Mouse (Mus musculus): ENCODE results near the gene Zfp219. TPM values are rescaled to one million over a fixed set of nuclear protein-coding genes. Genes with fewer than 3 reads are reported as not detected.
A peak's percentile ranks its signal among the peaks of the same experiment; 100 is the strongest.
"Not testable (repeated sequence)": the region's sequence is repeated elsewhere in the genome, so short reads cannot be mapped to it uniquely, and the experiment has no call there.

Zfp219 gene
- polyA plus RNA-seq (2016; fragmentation: Nextera tagmentation; extraction: Ambion mirVana) = 78.3 and 84.9 TPM in 2 replicates

GRCm38 (mm10) chr14:52020486-52021137 is at the start of gene Zfp219:
Gene Zfp219 (minus strand): TSS chr14:52020733.
- H3K4me2 ChIP-seq (replicated peaks) = peak within 1 kb of the TSS; percentile 66
- H3K27ac ChIP-seq = peak within 1 kb of the TSS; percentile 96
- WGBS = 5% methylated on average over 15 of the region's 15 CpGs
- peak within 1 kb of the TSS; percentile 71 for H3K4me3 ChIP-seq
- H3K4me1 ChIP-seq = peaks cover 37% of the 10 kb centered on the region
- H3K9ac ChIP-seq = peak within 1 kb of the TSS; percentile 90
- no peaks in the 10 kb centered on the region for H3K36me3 ChIP-seq
- H3K27me3 ChIP-seq (replicated peaks) = no peaks in the 10 kb centered on the region
- H3K9me3 ChIP-seq = no peaks in the 10 kb centered on the region
- peak; percentile 61 for ATAC-seq (ENCODE audit: low FRiP score, low read depth)

GRCm38 (mm10) chr14:52066135-52066534 is 45.6 kb upstream of the Zfp219 start:
- Histone ChIP-seq H3K4me3 (no peak overlapping the region), H3K4me2 (replicated peaks) (no peak overlapping the region), H3K27ac (no peak overlapping the region), H3K36me3 (peaks cover 5% of the 10 kb centered on the region; the same call in 1 of the 2 replicates), H3K4me1 (no peaks in the 10 kb centered on the region), H3K9me3 (no peaks in the 10 kb centered on the region), H3K9ac (no peak overlapping the region), H3K27me3 (replicated peaks) (no peaks in the 10 kb centered on the region)
- WGBS = 60% methylated on average over 4 of the region's 4 CpGs
- ATAC-seq (ENCODE audit: low FRiP score, low read depth) = no peak

- 88% methylated on average over 8 of the region's 8 CpGs for WGBS
- no peak for ATAC-seq (ENCODE audit: low FRiP score, low read depth)
- no peak overlapping the region for H3K9ac ChIP-seq
- H3K27ac ChIP-seq = no peak overlapping the region
- H3K27me3 ChIP-seq (replicated peaks) = no peaks in the 10 kb centered on the region
- no peaks in the 10 kb centered on the region for H3K4me1 ChIP-seq
- no peak overlapping the region for H3K4me2 ChIP-seq (replicated peaks)
- no peak overlapping the region for H3K4me3 ChIP-seq
- H3K9me3 ChIP-seq = no peaks in the 10 kb centered on the region
- H3K36me3 ChIP-seq = no peaks in the 10 kb centered on the region
Observed at GRCm38 (mm10) chr14:52061798-52062197, 41.3 kb upstream of the Zfp219 start.

GRCm38 (mm10) chr14:52060800-52061199 is 40.3 kb upstream of the Zfp219 start:
- Histone ChIP-seq H3K27ac (no peak overlapping the region), H3K4me1 (no peaks in the 10 kb centered on the region), H3K27me3 (replicated peaks) (no peaks in the 10 kb centered on the region), H3K4me2 (replicated peaks) (no peak overlapping the region), H3K4me3 (no peak overlapping the region), H3K9ac (no peak overlapping the region), H3K9me3 (no peaks in the 10 kb centered on the region), H3K36me3 (no peaks in the 10 kb centered on the region)
- WGBS = 82% methylated on average over 1 of the region's 1 CpGs
- ATAC-seq (ENCODE audit: low FRiP score, low read depth) = no peak

GRCm38 (mm10) chr14:52059982-52060381 is 39.4 kb upstream of the Zfp219 start:
- no peak for ATAC-seq (ENCODE audit: low FRiP score, low read depth)
- Histone ChIP-seq H3K36me3 (no peaks in the 10 kb centered on the region), H3K27me3 (replicated peaks) (no peaks in the 10 kb centered on the region), H3K4me3 (no peak overlapping the region), H3K27ac (no peak overlapping the region), H3K9me3 (no peaks in the 10 kb centered on the region), H3K4me1 (no peaks in the 10 kb centered on the region), H3K4me2 (replicated peaks) (no peak overlapping the region), H3K9ac (no peak overlapping the region)
- WGBS = 72% methylated on average over 4 of the region's 4 CpGs

GRCm38 (mm10) chr14:52052720-52053119 is 32.2 kb upstream of the Zfp219 start:
- H3K4me1 ChIP-seq; H3K27ac ChIP-seq; H3K9me3 ChIP-seq; ATAC-seq (ENCODE audit: low FRiP score, low read depth); H3K4me2 ChIP-seq (replicated peaks); H3K9ac ChIP-seq; H3K36me3 ChIP-seq; H3K27me3 ChIP-seq (replicated peaks); H3K4me3 ChIP-seq: not testable (repeated sequence)
- 95% methylated on average over 3 of the region's 3 CpGs for WGBS

GRCm38 (mm10) chr14:52045966-52046565 is 25.5 kb upstream of the Zfp219 start:
- Histone ChIP-seq H3K36me3 (no peaks in the 10 kb centered on the region), H3K4me2 (replicated peaks) (no peak overlapping the region), H3K9ac (no peak overlapping the region), H3K27me3 (replicated peaks) (no peaks in the 10 kb centered on the region), H3K4me1 (no peaks in the 10 kb centered on the region), H3K4me3 (no peak overlapping the region), H3K9me3 (no peaks in the 10 kb centered on the region), H3K27ac (no peak overlapping the region)
- no peak for ATAC-seq (ENCODE audit: low FRiP score, low read depth)
- 71% methylated on average over 9 of the region's 9 CpGs for WGBS

GRCm38 (mm10) chr14:52044901-52045678 is 24.6 kb upstream of the Zfp219 start:
- peak; percentile 58; the same call in 1 of the 2 replicates for ATAC-seq (ENCODE audit: low FRiP score, low read depth)
- Histone ChIP-seq H3K36me3 (no peaks in the 10 kb centered on the region), H3K27me3 (replicated peaks) (no peaks in the 10 kb centered on the region), H3K9me3 (no peaks in the 10 kb centered on the region), H3K27ac (no peak overlapping the region), H3K4me1 (no peaks in the 10 kb centered on the region), H3K9ac (no peak overlapping the region), H3K4me2 (replicated peaks) (no peak overlapping the region), H3K4me3 (no peak overlapping the region)
- 8% methylated on average over 8 of the region's 8 CpGs for WGBS

GRCm38 (mm10) chr14:52043446-52043845 is 22.9 kb upstream of the Zfp219 start:
- no peak overlapping the region for H3K4me2 ChIP-seq (replicated peaks)
- H3K4me3 ChIP-seq = no peak overlapping the region
- H3K27ac ChIP-seq = no peak overlapping the region
- no peaks in the 10 kb centered on the region for H3K9me3 ChIP-seq
- no peak overlapping the region for H3K9ac ChIP-seq
- WGBS = 83% methylated on average over 6 of the region's 6 CpGs
- no peaks in the 10 kb centered on the region for H3K27me3 ChIP-seq (replicated peaks)
- H3K4me1 ChIP-seq = no peaks in the 10 kb centered on the region
- ATAC-seq (ENCODE audit: low FRiP score, low read depth) = no peak
- no peaks in the 10 kb centered on the region for H3K36me3 ChIP-seq

- H3K9ac ChIP-seq, H3K4me3 ChIP-seq: not testable (repeated sequence)
Observed at GRCm38 (mm10) chr14:52042359-52042758, 21.8 kb upstream of the Zfp219 start, which contains the start of gene Olfr221. Gene Olfr221 (minus strand): TSS chr14:52042459.

GRCm38 (mm10) chr14:52039332-52039731 is 18.8 kb upstream of the Zfp219 start:
- no peak for ATAC-seq (ENCODE audit: low FRiP score, low read depth)
- no peaks in the 10 kb centered on the region for H3K4me1 ChIP-seq
- H3K36me3 ChIP-seq = no peaks in the 10 kb centered on the region
- H3K27me3 ChIP-seq (replicated peaks) = no peaks in the 10 kb centered on the region
- no peak overlapping the region for H3K4me3 ChIP-seq
- no peaks in the 10 kb centered on the region for H3K9me3 ChIP-seq
- WGBS = 90% methylated on average over 5 of the region's 5 CpGs
- no peak overlapping the region for H3K4me2 ChIP-seq (replicated peaks)
- H3K27ac ChIP-seq = no peak overlapping the region
- H3K9ac ChIP-seq = no peak overlapping the region

More at GRCm38 (mm10) chr14:52042359-52042758, 21.8 kb upstream of the Zfp219 start, which contains the start of gene Olfr221:
- H3K27ac ChIP-seq; H3K4me1 ChIP-seq; H3K4me2 ChIP-seq (replicated peaks); ATAC-seq (ENCODE audit: low FRiP score, low read depth); H3K27me3 ChIP-seq (replicated peaks); H3K36me3 ChIP-seq; H3K9me3 ChIP-seq: not testable (repeated sequence)
- WGBS = 70% methylated on average over 3 of the region's 3 CpGs

- Histone ChIP-seq H3K9me3 (no peaks in the 10 kb centered on the region), H3K36me3 (no peaks in the 10 kb centered on the region), H3K4me1 (no peaks in the 10 kb centered on the region), H3K4me3 (no peak overlapping the region), H3K27me3 (replicated peaks) (no peaks in the 10 kb centered on the region), H3K9ac (no peak overlapping the region), H3K4me2 (replicated peaks) (no peak overlapping the region), H3K27ac (no peak overlapping the region)
- 90% methylated on average over 6 of the region's 6 CpGs for WGBS
- no peak for ATAC-seq (ENCODE audit: low FRiP score, low read depth)
Observed at GRCm38 (mm10) chr14:52035926-52036325, 15.4 kb upstream of the Zfp219 start.
